25 mouse cellular contexts compared by ENCODE assay signal in genomic region chr2:159519066-159519465, GRCm38 (mm10).
DNase-seq lines count a peak whose midpoint lies in the region; ATAC-seq lines count a peak whose summit lies in the region.
"Had no signal": no experiment of that assay in that cellular context is flagged by ENCODE, and none has a peak within 500 bp of the region (broad histone marks: within the 10 kb centered on the region; RNA-seq: fewer than 3 reads in every experiment).

No protein-coding gene starts in this region.

- no peak overlapping the region for H3K27ac ChIP-seq in embryonic facial prominence, embryonic 14.5 days (replicated peaks; ENCODE audit: low read depth, low read length)
- H3K27ac ChIP-seq in embryonic facial prominence, embryonic 10.5 days (replicated peaks): no peak overlapping the region
- H3K27ac ChIP-seq in heart, embryonic 11.5 days (ENCODE audit: low read depth, low read length): no peak overlapping the region
- no peak overlapping the region for H3K27ac ChIP-seq in heart, embryonic 16.5 days (ENCODE audit: low read length)
- H3K27ac ChIP-seq in midbrain, embryonic 14.5 days (replicated peaks; ENCODE audit: low read depth, low read length): no peak overlapping the region
- H3K27ac ChIP-seq: embryonic facial prominence, embryonic 15.5 days; heart, embryonic 15.5 days; hindbrain, embryonic 12.5 days; hindbrain, embryonic 15.5 days had no signal

- no peak overlapping the region for H3K9ac ChIP-seq in embryonic facial prominence, embryonic 14.5 days (ENCODE audit: low read depth, low read length)
- no peak overlapping the region for H3K9ac ChIP-seq in heart, embryonic 11.5 days (ENCODE audit: low read depth, low read length)
- H3K9ac ChIP-seq in heart, embryonic 16.5 days (ENCODE audit: low read length): no peak overlapping the region
- no peak overlapping the region for H3K9ac ChIP-seq in midbrain, embryonic 14.5 days (replicated peaks; ENCODE audit: low read length)
- H3K9ac ChIP-seq: embryonic facial prominence, embryonic 15.5 days; forebrain, postnatal 0 days; heart, embryonic 15.5 days; hindbrain, embryonic 12.5 days; hindbrain, embryonic 15.5 days had no signal

- no peaks in the 10 kb centered on the region for H3K4me1 ChIP-seq in embryonic facial prominence, embryonic 14.5 days (ENCODE audit: control insufficient read depth, insufficient read depth, low read length)
- no peaks in the 10 kb centered on the region for H3K4me1 ChIP-seq in embryonic facial prominence, embryonic 10.5 days
- no peaks in the 10 kb centered on the region for H3K4me1 ChIP-seq in heart, embryonic 11.5 days (ENCODE audit: control insufficient read depth, insufficient read depth, low read length)
- no peaks in the 10 kb centered on the region for H3K4me1 ChIP-seq in heart, embryonic 16.5 days (ENCODE audit: control insufficient read depth, insufficient read depth, low read length)
- no peaks in the 10 kb centered on the region for H3K4me1 ChIP-seq in midbrain, embryonic 14.5 days (ENCODE audit: control insufficient read depth, insufficient read depth, low read length)
- H3K4me1 ChIP-seq: embryonic facial prominence, embryonic 15.5 days; heart, embryonic 15.5 days; hindbrain, embryonic 12.5 days; hindbrain, embryonic 15.5 days had no signal

- 51% methylated on average over 4 of the region's 4 CpGs for WGBS in embryonic facial prominence, embryonic 14.5 days
- WGBS in embryonic facial prominence, embryonic 10.5 days: 78% methylated on average over 4 of the region's 4 CpGs
- WGBS in heart, embryonic 11.5 days (ENCODE audit: insufficient replicate concordance): 65% methylated on average over 4 of the region's 4 CpGs
- 46% methylated on average over 4 of the region's 4 CpGs for WGBS in heart, embryonic 16.5 days
- 74% methylated on average over 4 of the region's 4 CpGs for WGBS in midbrain, embryonic 14.5 days

- intact Hi-C loops in heart, postnatal 36 days (cut with DNase I): loop anchor here (5.0 kb wide), 1 partner anchor 162 kb away; no protein-coding TSS in a partner anchor

- H3K36me3 ChIP-seq in embryonic facial prominence, embryonic 14.5 days (ENCODE audit: control insufficient read depth, insufficient read depth, low read length): no peaks in the 10 kb centered on the region
- no peaks in the 10 kb centered on the region for H3K36me3 ChIP-seq in embryonic facial prominence, embryonic 10.5 days (replicated peaks)
- H3K36me3 ChIP-seq in heart, embryonic 11.5 days (ENCODE audit: control insufficient read depth, insufficient read depth, low read length): no peaks in the 10 kb centered on the region
- H3K36me3 ChIP-seq in heart, embryonic 16.5 days (ENCODE audit: control insufficient read depth, insufficient read depth): no peaks in the 10 kb centered on the region
- H3K36me3 ChIP-seq in midbrain, embryonic 14.5 days (ENCODE audit: control insufficient read depth, insufficient read depth, low read length): no peaks in the 10 kb centered on the region
- H3K36me3 ChIP-seq: embryonic facial prominence, embryonic 15.5 days; heart, embryonic 15.5 days; hindbrain, embryonic 12.5 days; hindbrain, embryonic 15.5 days had no signal

- peak; percentile 21 for DNase-seq in embryonic facial prominence, embryonic 14.5 days (ENCODE audit: low spot score)
- no peak for DNase-seq in embryonic facial prominence, embryonic 10.5 days (ENCODE audit: low spot score)
- DNase-seq in heart, adult 11 months: peak; percentile 97
- DNase-seq in heart, postnatal 36 days: no peak
- no peak for DNase-seq in midbrain, embryonic 14.5 days
- DNase-seq: adrenal gland, adult 8-10 months; adrenal gland, postnatal 25 days; cerebellum, adult 11-12 months; cerebellum, adult 8-10 months; cerebellum, postnatal 10 days; cerebellum, postnatal 36 days; embryo, embryonic 11 days; forebrain, postnatal 0 days; gastrocnemius, postnatal 10 days; kidney, adult 2 months had no signal

- peak; percentile 22; the same call in 1 of the 2 replicates for ATAC-seq in embryonic facial prominence, embryonic 14.5 days (ENCODE audit: low read depth)
- ATAC-seq in heart, embryonic 11.5 days (replicated peaks; ENCODE audit: insufficient number of reproducible peaks, low FRiP score, low TSS enrichment): no peak
- ATAC-seq in heart, embryonic 16.5 days (replicated peaks; ENCODE audit: extremely low read depth, insufficient read depth, low FRiP score): 0 out of 2 replicates have a peak, but pooled peaks have one; percentile 23
- no peak for ATAC-seq in midbrain, embryonic 14.5 days (ENCODE audit: low FRiP score, low TSS enrichment)
- ATAC-seq: activated CD4-positive, CD25-positive, alpha-beta regulatory T cell, adult 4 months; forebrain, embryonic 14.5 days; forebrain, postnatal 0 days; intestine, postnatal 0 days had no signal

- H3K27me3 ChIP-seq in embryonic facial prominence, embryonic 14.5 days (replicated peaks; ENCODE audit: control insufficient read depth, insufficient read depth, low read length): no peaks in the 10 kb centered on the region
- H3K27me3 ChIP-seq in embryonic facial prominence, embryonic 10.5 days (replicated peaks; ENCODE audit: low read depth, poor library complexity, severe bottlenecking): no peaks in the 10 kb centered on the region
- no peaks in the 10 kb centered on the region for H3K27me3 ChIP-seq in heart, embryonic 11.5 days (ENCODE audit: control insufficient read depth, insufficient read depth, low read length)
- no peaks in the 10 kb centered on the region for H3K27me3 ChIP-seq in heart, embryonic 16.5 days (ENCODE audit: control insufficient read depth, insufficient read depth, low read length)
- no peaks in the 10 kb centered on the region for H3K27me3 ChIP-seq in midbrain, embryonic 14.5 days (ENCODE audit: control insufficient read depth, insufficient read depth, low read length)
- H3K27me3 ChIP-seq: embryonic facial prominence, embryonic 15.5 days; heart, embryonic 15.5 days; hindbrain, embryonic 12.5 days; hindbrain, embryonic 15.5 days had no signal

- H3K4me3 ChIP-seq in embryonic facial prominence, embryonic 14.5 days (ENCODE audit: low read depth, low read length): no peak overlapping the region
- no peak overlapping the region for H3K4me3 ChIP-seq in embryonic facial prominence, embryonic 10.5 days
- H3K4me3 ChIP-seq in heart, embryonic 11.5 days (ENCODE audit: low read depth, low read length): no peak overlapping the region
- H3K4me3 ChIP-seq in heart, embryonic 16.5 days (ENCODE audit: low read length): no peak overlapping the region
- H3K4me3 ChIP-seq in midbrain, embryonic 14.5 days (replicated peaks; ENCODE audit: low read depth, low read length): no peak overlapping the region
- H3K4me3 ChIP-seq: embryonic facial prominence, embryonic 15.5 days; heart, adult 2 months; heart, embryonic 15.5 days; hindbrain, embryonic 12.5 days; hindbrain, embryonic 15.5 days had no signal

- no peaks in the 10 kb centered on the region for H3K9me3 ChIP-seq in embryonic facial prominence, embryonic 14.5 days (ENCODE audit: control insufficient read depth, low read length)
- H3K9me3 ChIP-seq in embryonic facial prominence, embryonic 10.5 days: no peaks in the 10 kb centered on the region
- H3K9me3 ChIP-seq in heart, embryonic 11.5 days (replicated peaks; ENCODE audit: control insufficient read depth, low read length): no peaks in the 10 kb centered on the region
- no peaks in the 10 kb centered on the region for H3K9me3 ChIP-seq in heart, embryonic 16.5 days (replicated peaks; ENCODE audit: control insufficient read depth, low read length)
- H3K9me3 ChIP-seq in midbrain, embryonic 14.5 days (ENCODE audit: control insufficient read depth, low read length): no peaks in the 10 kb centered on the region
- H3K9me3 ChIP-seq: embryonic facial prominence, embryonic 15.5 days; heart, embryonic 15.5 days; hindbrain, embryonic 12.5 days; hindbrain, embryonic 15.5 days had no signal

- H3K4me2 ChIP-seq in embryonic facial prominence, embryonic 14.5 days (ENCODE audit: low read depth, low read length): no peak overlapping the region
- H3K4me2 ChIP-seq in heart, embryonic 11.5 days: no peak overlapping the region
- H3K4me2 ChIP-seq in heart, embryonic 16.5 days (ENCODE audit: low read depth, low read length): no peak overlapping the region
- no peak overlapping the region for H3K4me2 ChIP-seq in midbrain, embryonic 14.5 days (ENCODE audit: low read length)
- H3K4me2 ChIP-seq: embryonic facial prominence, embryonic 15.5 days; heart, embryonic 15.5 days; hindbrain, embryonic 12.5 days; hindbrain, embryonic 15.5 days had no signal

Comparison
In these comparisons a context has a peak if more than half of its experiments do, and no peak if none do; other contexts are left out.
1. ATAC-seq: peak in embryonic facial prominence, embryonic 14.5 days (single experiment) and heart, embryonic 16.5 days (single experiment); none in heart, embryonic 11.5 days (single experiment) and midbrain, embryonic 14.5 days (single experiment).
2. DNase-seq: peak in embryonic facial prominence, embryonic 14.5 days (single experiment) and heart, adult 11 months (single experiment); none in embryonic facial prominence, embryonic 10.5 days (single experiment), heart, postnatal 36 days (0 of 2) and midbrain, embryonic 14.5 days (single experiment).